Mouse (Mus musculus): Measurements from ENCODE around the gene Gm8773.

The Gm8773 gene

DNA sequence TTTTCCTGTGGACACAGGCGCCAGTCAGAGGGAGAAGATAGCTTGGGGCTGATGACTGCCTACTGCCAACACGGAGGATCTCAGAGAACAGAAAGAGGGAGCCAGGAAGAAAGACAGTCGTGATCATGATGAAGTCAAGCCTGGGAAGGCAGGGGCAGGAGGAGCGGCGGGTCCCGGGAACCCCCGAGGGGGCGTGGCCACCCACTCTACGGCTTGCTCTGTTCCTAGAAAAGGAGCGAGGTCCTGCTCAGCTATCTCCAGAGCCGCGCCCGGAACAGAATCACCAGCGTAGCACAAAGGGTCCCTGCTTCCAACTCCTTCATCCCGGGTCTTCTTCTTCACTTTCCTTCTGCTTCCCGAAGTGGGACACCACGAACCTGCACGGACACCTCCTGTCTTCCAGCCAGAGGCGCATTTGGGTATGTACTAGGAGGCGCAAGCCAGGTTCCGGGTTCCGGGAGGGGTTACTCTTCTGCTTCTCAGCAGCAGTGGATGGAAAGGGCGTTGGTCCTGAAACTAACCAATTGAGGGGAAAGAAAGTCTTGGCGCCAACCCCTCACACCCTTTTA lies at the start of gene Gm8773:
Gene Gm8773 (plus strand): TSS at position 51 of the 569 bp plus-strand sequence.
- DNase-seq: peak; percentile 17

DNA sequence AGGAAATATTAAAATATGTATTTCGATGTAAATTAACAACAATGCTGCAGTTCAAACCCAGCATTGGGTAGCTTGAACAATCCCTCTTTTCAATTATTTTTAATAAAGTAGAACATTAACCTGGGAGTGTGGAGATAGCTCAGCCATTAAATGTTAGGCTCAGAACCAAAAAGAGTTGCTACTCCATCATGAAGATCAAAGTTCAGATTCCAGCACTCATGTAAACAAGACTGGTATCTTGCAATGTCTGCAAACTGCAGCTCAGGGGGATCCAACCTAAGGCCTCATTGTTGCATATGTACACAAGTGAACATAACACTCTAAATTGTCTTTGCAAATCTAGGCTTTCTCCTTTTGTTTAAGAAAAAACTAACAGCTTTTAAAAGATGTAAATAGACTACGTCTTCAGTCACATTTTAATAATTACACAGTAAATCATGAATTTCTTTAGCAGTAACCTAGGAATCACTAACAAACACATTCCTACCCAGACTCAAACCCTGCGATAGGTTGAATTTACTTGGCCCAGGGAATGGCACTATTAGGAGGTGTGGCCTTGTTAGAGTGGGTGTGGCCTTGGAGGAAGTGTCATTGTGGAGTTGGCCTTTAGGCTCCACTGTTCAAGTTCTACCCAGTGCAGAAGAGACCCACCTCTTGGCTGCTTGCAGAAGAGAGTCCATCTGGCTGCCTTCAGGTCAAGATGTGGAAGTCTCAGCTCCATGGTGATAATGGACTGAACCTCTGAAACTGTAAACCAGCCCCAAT lies 39.8 kb upstream of the Gm8773 start:
- no peak for DNase-seq

DNA sequence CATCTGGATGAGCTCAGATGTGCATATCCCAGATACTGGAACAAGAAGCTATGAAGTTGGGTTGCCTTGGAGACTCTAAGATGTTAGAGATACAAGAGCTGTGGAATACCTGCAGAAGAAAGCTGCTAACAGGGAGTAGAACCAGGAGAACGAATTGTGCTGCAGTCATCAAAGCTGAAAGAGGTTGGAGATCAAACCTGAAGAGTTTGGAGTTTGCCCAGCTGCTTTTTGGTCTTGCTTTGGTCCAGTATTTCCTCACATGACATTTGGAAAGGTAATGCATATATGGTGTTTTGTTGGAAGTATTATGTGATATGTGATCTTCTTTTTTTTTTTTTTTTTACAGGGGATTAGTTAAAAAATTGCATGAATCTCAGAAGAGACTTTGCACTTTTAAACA lies 37.5 kb upstream of the Gm8773 start:
- DNase-seq: no peak

DNA sequence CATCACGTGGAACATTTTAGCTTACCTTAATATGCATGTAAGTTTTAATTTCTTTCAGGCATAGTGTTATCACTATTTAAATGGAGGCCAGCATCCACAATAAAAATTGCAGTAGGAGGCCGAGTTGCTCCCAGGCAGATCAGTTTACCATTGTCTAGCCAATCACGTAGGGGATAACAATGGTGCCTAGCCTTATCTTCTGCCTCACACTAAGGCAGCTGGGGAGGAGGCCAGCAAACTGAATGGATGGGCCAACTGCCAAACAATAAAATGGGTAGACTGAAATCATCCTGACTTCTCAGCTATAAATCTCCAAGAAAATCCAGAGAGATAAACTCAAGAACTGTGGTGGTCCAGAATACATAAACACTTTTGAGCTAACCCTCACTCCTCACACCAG lies 33.8 kb upstream of the Gm8773 start:
- DNase-seq: no peak

DNA sequence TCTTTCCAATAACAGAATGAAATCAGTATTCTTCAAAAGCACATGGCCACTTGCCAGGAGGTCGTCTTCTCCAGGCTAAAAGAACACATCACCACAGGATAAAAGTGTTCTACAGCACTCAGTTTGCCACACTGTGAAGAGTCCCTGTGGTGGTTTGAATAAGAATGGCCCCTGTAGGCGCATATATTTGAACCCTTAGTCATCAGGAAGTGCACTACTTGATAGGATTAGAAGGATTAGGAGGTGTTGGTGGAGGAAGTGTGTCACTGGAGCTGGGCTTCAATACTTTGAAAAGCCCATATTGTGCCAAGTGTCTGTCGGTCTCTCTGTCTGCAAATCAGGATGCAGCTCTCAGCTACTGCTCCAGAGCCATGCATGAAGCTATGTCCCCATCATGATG lies 33.2 kb upstream of the Gm8773 start:
- DNase-seq: no peak

DNA sequence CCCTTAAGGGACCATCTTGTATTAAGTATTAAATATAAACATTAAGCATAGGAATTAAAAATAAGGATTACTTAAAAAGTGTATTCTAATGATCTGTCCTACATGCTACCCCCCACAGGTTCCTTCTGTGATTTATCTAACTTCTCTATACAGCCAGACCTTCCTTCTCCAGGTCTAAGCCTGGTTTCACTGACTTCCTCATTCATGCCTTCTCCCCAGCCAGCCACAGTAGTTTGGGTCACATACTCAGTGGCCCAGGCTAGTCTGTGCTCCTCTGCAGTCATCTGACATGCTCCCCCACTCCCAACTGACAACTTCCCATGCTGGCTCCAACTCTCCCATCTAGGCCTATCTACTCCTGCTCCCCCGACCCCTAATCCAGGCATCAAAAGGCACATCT lies 22.5 kb upstream of the Gm8773 start:
- DNase-seq: no peak

DNA sequence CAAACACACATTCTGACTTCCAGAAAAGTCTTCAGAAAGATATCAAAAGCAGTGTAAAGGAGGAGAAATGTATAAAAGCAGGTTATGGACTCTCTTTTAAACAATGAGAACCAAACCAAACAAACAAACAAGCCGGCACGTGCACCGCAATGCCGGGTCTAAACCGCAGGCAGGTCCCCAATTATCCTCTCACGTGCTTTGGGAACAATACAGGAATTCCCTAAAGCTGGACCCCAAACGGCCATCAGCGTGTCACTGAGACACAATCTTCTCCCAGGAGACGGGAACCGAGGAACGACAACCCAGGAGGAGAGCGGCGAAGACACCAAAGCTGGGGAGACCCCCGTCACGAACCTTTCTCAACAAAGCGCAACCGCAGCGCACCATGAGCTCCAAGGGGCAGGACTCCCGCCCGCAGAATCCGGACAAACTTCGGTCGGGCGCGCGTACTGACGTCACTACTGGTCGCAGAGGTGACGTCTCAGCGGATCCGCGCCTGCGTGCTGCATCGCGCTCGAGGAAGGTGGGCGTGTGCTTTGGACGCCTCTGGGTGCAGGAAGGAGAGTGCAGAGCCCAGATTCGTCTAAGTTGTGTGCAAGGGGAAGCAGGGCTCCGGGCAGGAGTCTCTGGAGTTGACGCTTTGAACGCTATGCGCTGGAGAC lies 14.4 kb upstream of the Gm8773 start, which contains the start of gene Gtpbp10:
Gene Gtpbp10 (minus strand): TSS at position 460 of the 662 bp plus-strand sequence.
- peak; percentile 95 for DNase-seq

DNA sequence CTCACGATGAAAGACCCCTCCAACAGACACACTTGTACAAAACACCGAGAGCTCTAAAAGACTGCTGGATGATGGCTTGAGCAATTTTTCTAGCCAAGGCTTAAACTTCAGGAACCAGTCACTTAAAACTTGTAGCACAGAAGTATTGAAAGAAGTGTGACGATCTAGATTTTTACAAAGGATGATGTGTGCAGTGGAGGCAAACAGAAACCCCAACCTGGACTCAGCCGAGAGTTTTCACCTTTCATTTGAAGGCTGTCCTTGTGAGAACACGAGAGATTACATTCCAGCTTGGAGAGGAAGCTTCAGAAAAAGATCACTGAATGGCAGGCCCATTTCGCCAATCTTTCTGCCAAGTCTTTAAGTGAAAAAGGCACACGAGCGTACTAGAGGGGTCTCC lies 13.8 kb upstream of the Gm8773 start:
- DNase-seq: no peak

DNA sequence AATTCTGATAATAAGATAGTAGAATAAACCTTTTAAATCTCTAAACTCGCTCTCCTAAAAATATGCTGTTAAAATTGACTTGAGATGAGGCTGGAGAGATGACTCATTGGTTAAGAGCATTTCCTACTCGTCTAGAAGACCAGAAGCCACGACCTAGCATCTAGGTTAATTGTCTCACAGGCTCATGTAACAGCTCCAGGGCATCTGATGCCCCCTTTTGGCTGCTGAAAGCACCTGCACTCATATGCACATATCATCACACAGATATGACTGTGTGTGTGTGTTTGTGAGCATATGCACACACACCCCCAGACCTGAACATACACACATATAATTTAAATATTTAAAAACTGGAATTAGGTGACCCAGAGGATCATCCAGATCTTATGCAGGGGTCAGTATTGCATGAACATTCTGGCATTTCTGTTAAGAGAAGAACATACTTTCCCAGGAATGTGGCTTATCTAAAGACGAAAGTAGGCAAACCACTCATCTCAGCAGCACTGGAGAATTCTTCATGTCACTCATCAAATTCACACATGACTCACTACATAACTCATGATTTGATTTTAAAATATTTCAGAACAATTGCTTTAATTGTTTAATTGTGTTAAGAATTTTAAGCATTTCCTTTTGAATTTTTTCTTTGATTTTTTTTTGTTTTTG lies 12.4 kb upstream of the Gm8773 start:
- no peak for DNase-seq

DNA sequence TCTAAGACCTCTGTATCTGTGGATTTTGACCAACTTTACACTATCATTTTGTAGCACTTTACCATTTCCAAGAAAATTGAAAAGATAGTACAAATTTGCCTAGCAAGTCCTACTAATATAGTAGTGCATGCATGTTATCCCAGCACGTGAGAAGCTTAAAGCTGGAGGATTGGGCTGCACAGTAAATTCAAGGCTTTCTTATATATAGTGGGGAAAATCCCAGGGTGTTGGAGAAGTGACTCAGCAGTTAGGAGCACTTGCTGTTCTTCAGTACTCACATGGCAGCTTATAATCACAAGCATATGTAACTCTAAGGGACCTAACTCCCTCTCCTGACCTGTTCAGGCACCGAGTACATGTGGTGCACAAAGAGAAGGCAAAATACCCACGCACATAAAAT lies 11.2 kb upstream of the Gm8773 start:
- no peak for DNase-seq

DNA sequence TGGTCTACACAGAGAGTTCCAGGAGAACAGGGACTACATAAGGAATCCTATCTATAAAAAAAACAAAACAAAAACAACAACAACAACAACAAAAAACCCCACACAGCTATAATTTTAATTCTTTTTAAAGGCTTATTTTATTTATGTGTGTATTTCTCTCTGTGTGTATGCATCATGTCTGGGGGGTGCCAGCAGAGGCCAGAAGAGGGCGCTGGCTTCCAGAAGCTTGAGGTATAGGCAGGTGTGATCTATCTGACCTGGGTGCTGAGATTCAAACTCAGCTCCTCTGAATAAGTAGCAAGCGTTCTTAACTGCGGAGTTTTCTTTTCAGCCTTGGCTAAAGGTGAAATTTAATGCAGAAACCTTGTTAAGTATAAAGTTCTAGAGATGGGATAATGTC lies 14.1 kb downstream of the Gm8773 start:
- no peak for DNase-seq

DNA sequence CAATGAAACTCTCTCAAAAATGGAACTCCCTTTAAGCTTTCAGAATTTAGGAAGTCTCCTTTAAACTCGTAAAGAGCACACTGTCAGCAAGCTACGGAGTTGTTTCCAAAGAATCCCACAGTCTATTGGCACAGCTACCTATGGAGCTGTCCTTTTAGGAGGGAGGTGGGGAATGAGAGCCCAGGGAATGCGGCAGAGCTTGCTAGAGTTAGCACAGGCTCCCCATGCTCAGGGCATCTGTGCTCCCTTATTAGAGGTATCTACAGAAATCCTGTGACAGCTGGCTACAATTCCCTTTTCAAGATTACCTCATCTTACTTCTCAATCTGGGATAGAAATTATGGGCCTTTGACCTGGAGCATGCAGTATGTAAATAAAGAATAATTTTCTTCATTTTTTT lies 36.9 kb downstream of the Gm8773 start:
- DNase-seq: no peak

DNA sequence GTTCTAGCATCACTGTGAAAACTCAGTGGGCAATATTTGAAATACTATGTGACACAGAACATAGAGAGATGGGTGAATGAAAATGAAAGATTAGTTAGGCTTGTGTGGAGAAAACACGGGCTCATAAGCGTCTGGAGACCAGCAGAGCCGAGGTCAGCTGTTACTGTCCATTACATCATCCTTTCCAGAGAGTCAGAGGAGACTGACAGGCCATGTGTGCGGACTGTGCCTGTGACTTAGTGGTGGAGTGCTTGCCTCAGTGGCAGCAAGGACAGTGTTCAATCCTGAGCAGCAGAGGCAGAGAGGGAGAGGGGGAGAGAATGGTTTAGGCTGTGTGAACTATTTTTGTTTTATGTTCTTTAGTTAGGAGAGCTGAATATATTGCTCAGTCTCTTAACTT lies 44.7 kb downstream of the Gm8773 start:
- DNase-seq: no peak

DNA sequence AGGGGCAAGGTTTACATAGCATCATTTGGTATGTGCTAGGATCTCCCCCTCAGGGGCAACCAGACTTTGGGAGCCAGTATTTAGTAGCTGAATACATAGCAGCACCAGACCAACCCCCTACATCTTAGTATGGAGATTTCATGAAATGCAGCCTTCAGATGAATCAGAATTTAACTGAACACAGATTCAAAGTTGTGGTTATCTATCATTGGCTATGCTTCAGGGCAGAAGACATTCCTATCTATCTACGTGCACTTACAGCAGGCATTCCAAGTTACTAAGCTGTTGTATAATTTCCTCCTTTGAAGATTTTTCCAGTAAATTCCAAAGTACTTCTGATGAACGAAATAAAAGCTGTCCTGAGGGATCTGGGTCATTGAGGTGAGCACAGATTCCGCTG lies 51.9 kb downstream of the Gm8773 start:
- no peak for DNase-seq

Measured in lung, postnatal 10 days (tissue).